Mouse (Mus musculus) mesoderm, embryonic 11.5 days (tissue): ENCODE measurements around the gene Panx1.

ENCODE experiments used
- DNase-seq: peaks from one replicate; pipeline ENCODE4 v3.0.0-alpha.2; 2012; ENCODE audit warnings: low read depth, low spot score

The Panx1 gene

GRCm38 (mm10) chr9:14970805-14971525 is 74.3 kb downstream of the Panx1 start:
- no peak for DNase-seq

- DNase-seq: no peak
These were observed 75.1 kb downstream of the Panx1 start for GRCm38 (mm10) chr9:14970211-14970610.

- no peak for DNase-seq
These were observed 77.7 kb downstream of the Panx1 start for GRCm38 (mm10) chr9:14967598-14967997.

- no peak for DNase-seq
These were observed 78.5 kb downstream of the Panx1 start for GRCm38 (mm10) chr9:14966787-14967186.

GRCm38 (mm10) chr9:14965368-14965767 is 79.9 kb downstream of the Panx1 start:
- DNase-seq: no peak

- no peak for DNase-seq
These were observed 82.5 kb downstream of the Panx1 start for GRCm38 (mm10) chr9:14962769-14963168.

GRCm38 (mm10) chr9:14954659-14955058 is 90.6 kb downstream of the Panx1 start:
- DNase-seq: no peak
